24 mouse cellular contexts compared by ENCODE assay signal in the genomic region with DNA sequence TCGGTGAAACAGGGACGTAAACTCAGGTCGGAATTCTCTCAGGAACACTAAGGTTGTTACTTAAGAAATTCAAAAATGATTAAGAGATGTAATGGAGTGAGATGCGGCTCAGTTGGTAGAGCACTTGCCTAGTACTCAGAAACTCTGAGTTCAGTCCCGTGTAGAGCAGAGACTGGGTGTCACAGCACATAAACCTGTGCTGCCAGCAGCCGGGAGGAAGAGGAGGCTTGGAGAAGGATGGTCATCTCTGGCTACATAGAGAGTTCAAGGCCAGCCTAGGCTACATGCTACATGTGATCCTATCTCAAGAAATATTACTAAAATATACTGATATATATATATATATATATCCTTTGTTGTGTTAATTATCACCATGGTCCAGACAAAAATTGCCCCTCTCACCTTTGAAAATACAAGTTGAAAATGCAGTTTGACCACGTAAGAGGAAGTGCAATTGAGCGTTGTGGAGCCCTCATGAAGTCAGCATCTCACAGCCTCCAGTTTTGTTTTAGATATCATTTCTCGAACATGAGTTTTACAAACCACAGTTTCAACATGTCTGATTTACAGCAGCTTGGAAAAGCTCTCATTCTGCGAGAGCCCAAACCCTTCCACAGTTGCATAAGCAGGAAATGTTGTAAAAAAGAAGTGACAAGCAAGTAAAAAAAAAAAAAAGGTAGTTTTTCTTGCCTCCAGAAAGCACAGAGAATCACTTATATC. TPM values are rescaled to one million over a fixed set of nuclear protein-coding genes. Genes with fewer than 3 reads are reported as not detected.
DNase-seq lines count a peak whose midpoint lies in the region; ATAC-seq and TF ChIP-seq lines count a peak whose summit lies in the region.
"Had no signal": no experiment of that assay in that cellular context is flagged by ENCODE, and none has a peak within 500 bp of the region (broad histone marks: within the 10 kb centered on the region; RNA-seq: fewer than 3 reads in every experiment).

No protein-coding gene starts in this region.

- no peaks in the 10 kb centered on the region for H3K27me3 ChIP-seq in splenic B cell, adult 2 months (ENCODE audit: control insufficient read depth, insufficient read depth, low read length, poor library complexity, severe bottlenecking)
- no peaks in the 10 kb centered on the region for H3K27me3 ChIP-seq in liver, postnatal 0 days (ENCODE audit: insufficient read depth, low read length)
- H3K27me3 ChIP-seq: embryonic facial prominence, embryonic 12.5 days; heart, embryonic 13.5 days; hindbrain, embryonic 15.5 days; limb, embryonic 13.5 days had no signal

- 63% methylated on average over 10 of the region's 10 CpGs for WGBS in liver, postnatal 0 days (ENCODE audit: insufficient replicate concordance)

- no peaks in the 10 kb centered on the region for H3K9me3 ChIP-seq in liver, postnatal 0 days (ENCODE audit: low read length)
- H3K9me3 ChIP-seq: embryonic facial prominence, embryonic 12.5 days; heart, embryonic 13.5 days; hindbrain, embryonic 10.5 days; hindbrain, embryonic 15.5 days had no signal

- TF ChIP-seq EP300 in liver, postnatal 0 days (IDR thresholded peaks at IDR 0.05; ENCODE audit: low read depth): no peak

- peak; percentile 88 for ATAC-seq in common myeloid progenitor, adult 5-6 weeks (replicated peaks; ENCODE audit: low read depth, poor library complexity, severe bottlenecking)
- ATAC-seq in liver, postnatal 0 days: no peak

- H3K36me3 ChIP-seq in splenic B cell, adult 2 months (ENCODE audit: control insufficient read depth, insufficient read depth, low read length, poor library complexity, severe bottlenecking): no peaks in the 10 kb centered on the region
- H3K36me3 ChIP-seq in liver, postnatal 0 days (replicated peaks; ENCODE audit: insufficient read depth, low read length): no peaks in the 10 kb centered on the region
- H3K36me3 ChIP-seq: embryonic facial prominence, embryonic 12.5 days; heart, embryonic 13.5 days; hindbrain, embryonic 10.5 days; hindbrain, embryonic 15.5 days; limb, embryonic 13.5 days had no signal

- H3K4me3 ChIP-seq in liver, postnatal 0 days (ENCODE audit: low read depth, low read length): no peak overlapping the region
- H3K4me3 ChIP-seq: embryonic facial prominence, embryonic 12.5 days; heart, embryonic 13.5 days; hindbrain, embryonic 10.5 days; hindbrain, embryonic 15.5 days; limb, embryonic 13.5 days had no signal

- no peak for TF ChIP-seq CTCF in liver, postnatal 0 days (IDR thresholded peaks at IDR 0.05; ENCODE audit: low read depth)

- H3K4me1 ChIP-seq in liver, postnatal 0 days (ENCODE audit: insufficient read depth): 0 out of 2 replicates have a peak, but pooled peaks cover 4% of the 10 kb centered on the region
- H3K4me1 ChIP-seq: embryonic facial prominence, embryonic 12.5 days; heart, embryonic 13.5 days; hindbrain, embryonic 10.5 days; hindbrain, embryonic 15.5 days; limb, embryonic 13.5 days had no signal

- no peak overlapping the region for H3K27ac ChIP-seq in liver, postnatal 0 days (ENCODE audit: low read depth)
- H3K27ac ChIP-seq: embryonic facial prominence, embryonic 12.5 days; heart, embryonic 13.5 days; hindbrain, embryonic 10.5 days; hindbrain, embryonic 15.5 days; limb, embryonic 13.5 days had no signal

- H3K9ac ChIP-seq in liver, postnatal 0 days (replicated peaks): no peak overlapping the region
- H3K9ac ChIP-seq: embryonic facial prominence, embryonic 12.5 days; heart, embryonic 13.5 days; hindbrain, embryonic 15.5 days; limb, embryonic 13.5 days had no signal

- H3K4me2 ChIP-seq in liver, postnatal 0 days (ENCODE audit: low read depth, low read length): no peak overlapping the region
- H3K4me2 ChIP-seq: embryonic facial prominence, embryonic 12.5 days; heart, embryonic 13.5 days; hindbrain, embryonic 15.5 days; limb, embryonic 13.5 days; liver, embryonic 11.5 days had no signal

- peak; percentile 78 for DNase-seq in heart, adult 11 months
- no peak for DNase-seq in heart, adult 18-20 months
- DNase-seq in NIH3T3 (ENCODE audit: low read depth): peak; percentile 50
- peak; percentile 36 for DNase-seq in splenic B cell, adult 2 months (ENCODE audit: low read depth, low spot score)
- DNase-seq in liver, postnatal 0 days: no peak
- DNase-seq in embryo, embryonic 11 days: no peak
- DNase-seq: adrenal gland, postnatal 36 days; cerebellum, adult 2 months; cerebellum, postnatal 14 days; gastrocnemius, postnatal 10 days; heart, postnatal 10 days; kidney, adult 18-20 months; kidney, postnatal 36 days; lung, postnatal 36 days; midbrain, embryonic 14.5 days; right cerebral cortex, postnatal 25 days; thymus, postnatal 14 days had no signal

RNA-seq across cellular contexts. Expression of a gene that starts 50.4 kb away (rescaled TPM):
- 1 to 10 TPM; 2.6 to 2.9 TPM for total RNA-seq in heart, adult 18-20 months (2021)
- total RNA-seq in common myeloid progenitor, adult 5-6 weeks (2017): 1.2 and 11.3 TPM in 2 replicates
- 5.0 and 7.5 TPM in 2 replicates for polyA plus RNA-seq in liver, postnatal 0 days (2015; fragmentation: Nextera tagmentation; extraction: Ambion mirVana)

Comparison
In these comparisons a context has a peak if more than half of its experiments do, and no peak if none do; other contexts are left out.
1. DNase-seq: peak in heart, adult 11 months (single experiment), NIH3T3 (single experiment) and splenic B cell, adult 2 months (single experiment); none in heart, adult 18-20 months (0 of 2), liver, postnatal 0 days (single experiment) and embryo, embryonic 11 days (single experiment).